Mouse (Mus musculus) small intestine, adult 2 months (tissue): ENCODE data around the gene Krt6a.

Source experiments
- CTCF ChIP-seq: fragments of 200-500 bp; IDR thresholded peaks from 2 replicates; pipeline ENCODE4 v1.5.1; 2012; ENCODE audit warnings: low read depth, mild to moderate bottlenecking, control low read depth, inconsistent platforms, low read length, moderate library complexity, mixed read lengths; ENCODE audit not compliant: insufficient replicate concordance, insufficient read length; ENCODE audit errors: extremely low read depth
- POLR2A ChIP-seq: fragments of 200-500 bp; IDR thresholded peaks from 2 replicates; pipeline ENCODE4 v1.6.1; 2012; ENCODE audit warnings: low read depth, mild to moderate bottlenecking, control low read depth, inconsistent platforms, low read length, moderate library complexity

GRCm38 (mm10) chr15:101675978-101676377 lies 18.1 kb downstream of the Krt6a start:
- TF ChIP-seq CTCF (no peak), POLR2A (no peak)
